Mouse (Mus musculus): ENCODE measurements around the gene Pcsk4. TPM values are rescaled to one million over a fixed set of nuclear protein-coding genes. Genes with fewer than 3 reads are reported as not detected.
A peak's percentile ranks its signal among the peaks of the same experiment; 100 is the strongest.

Gene Pcsk4
- total RNA-seq, 2 experiments from 2014 or later: 1.3 to 2.0 TPM

DNA sequence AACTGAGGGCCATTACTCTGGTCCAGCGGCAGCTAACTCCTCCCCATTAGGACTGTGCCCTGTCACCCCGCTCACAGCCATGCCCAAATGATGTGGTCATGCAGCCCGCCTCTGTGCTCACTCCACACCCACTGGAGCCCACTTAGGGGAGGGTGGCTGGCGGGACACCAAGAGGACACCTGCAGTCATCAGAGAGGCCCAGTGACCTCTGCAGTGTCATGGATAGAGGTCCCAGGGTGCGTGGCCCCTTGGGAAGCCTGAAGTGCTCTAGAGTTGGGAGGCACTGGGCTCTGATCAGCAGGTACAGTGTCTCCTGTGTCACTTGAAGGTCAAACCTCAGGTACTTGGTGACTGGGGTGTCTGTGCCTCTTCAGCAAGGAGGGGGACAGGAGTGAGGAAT, 32.5 kb downstream of the Pcsk4 start:
- DNase-seq: no peak

DNA sequence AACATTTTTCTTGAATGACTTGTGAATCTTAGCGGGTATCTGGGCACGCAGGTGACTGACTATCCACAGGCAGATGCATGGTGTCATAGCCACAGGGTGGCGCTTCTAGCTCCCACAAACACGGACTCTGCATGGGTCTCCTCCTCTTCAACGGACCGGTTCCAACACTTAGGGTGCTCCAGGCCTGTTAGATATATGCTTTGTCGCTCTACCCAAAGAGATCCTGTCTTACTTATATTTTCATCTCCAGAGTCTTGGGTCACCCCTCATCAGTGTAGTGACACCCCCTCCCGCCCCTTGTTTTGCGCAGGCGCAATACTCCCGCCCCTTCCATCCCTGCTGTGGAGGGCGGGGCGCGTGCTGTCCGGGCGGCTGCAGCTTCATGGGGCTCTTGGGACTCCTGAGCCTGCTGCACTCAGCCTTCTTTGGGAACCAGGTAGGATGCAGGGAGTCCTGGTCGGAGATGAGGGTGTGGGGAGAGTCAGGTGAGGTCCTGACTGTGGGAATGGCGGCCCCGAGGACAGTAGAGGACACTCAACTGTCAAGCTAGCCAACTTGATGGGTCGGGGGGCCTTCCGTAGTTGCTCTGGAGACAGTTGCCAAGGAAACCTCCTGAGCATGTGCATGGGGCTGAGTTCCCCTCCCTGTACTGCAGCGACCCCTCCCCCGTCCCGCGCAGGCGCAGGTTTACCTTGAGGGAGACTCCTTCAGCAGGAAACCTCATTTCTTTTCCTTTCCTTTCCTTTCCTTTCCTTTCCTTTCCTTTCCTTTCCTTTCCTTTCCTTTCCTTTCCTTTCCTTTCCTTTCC, 33.5 kb downstream of the Pcsk4 start, which contains the start of gene Apc2:
Gene Apc2 (plus strand): TSS at position 360 of the 808 bp plus-strand sequence.
- peak; percentile 73 for DNase-seq

DNA sequence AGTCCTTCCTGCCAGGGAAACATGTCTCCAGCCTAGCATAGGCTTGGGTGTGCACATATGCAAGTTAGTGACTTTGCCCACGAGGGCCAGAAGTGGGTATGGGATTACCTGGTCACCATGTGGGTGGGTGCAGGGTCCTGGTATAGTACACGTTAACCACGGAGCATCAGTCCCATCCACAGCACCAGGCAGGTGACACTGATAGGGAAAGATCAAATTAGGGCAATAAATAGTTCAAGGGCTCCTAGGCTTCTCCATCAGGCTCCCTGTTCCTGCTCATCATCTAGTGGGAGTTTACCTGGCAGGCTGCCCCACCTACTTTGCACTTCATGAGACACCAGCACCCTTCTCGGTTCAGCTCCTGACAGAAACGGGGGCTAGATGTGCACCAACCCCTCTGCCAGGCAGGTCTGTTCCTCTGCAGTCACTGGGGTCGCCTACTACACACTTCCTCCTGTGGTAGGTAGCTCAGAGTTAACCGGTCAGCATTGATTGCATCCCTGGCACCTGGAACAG, 34.5 kb downstream of the Pcsk4 start:
- DNase-seq: no peak

DNA sequence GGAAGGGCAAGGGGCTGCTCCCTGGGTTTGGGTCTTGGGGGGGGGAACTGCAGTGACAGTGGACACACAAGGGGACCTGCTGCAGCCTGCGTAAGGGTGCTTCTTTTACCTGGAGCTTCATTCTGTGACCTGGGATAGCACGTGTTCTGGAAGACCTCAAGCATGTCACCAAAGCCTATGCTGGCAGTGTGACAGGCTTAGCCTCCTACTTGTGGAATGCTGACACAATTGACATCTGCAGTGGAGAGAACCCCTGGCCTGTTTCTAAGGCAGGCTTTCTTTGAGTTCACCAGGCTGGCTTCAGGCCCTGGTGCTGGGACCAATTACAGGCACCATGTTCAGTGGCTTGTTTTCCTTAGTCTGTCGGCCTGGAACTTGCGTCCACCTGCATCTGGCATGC, 35.0 kb downstream of the Pcsk4 start:
- no peak for DNase-seq

DNA sequence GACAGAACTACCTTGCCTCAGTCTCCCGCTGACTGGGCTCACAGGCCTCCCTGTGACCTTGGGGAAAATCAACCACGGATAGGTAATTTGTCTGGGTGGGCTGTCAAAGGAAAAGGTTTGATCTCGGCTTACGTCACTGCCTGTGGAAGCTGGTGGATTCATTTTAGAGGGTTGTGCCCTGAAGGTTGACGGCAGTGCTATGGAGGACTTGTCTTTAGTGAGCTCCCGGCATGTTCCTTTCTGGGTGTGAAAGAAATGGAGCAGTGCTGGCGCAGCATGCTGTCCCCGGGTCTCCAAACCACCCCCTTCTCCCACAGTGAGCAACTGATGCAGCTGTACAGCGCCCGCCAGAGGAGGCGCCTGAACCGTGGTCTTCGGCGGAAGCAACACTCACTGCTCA, 36.0 kb downstream of the Pcsk4 start:
- DNase-seq: no peak

DNA sequence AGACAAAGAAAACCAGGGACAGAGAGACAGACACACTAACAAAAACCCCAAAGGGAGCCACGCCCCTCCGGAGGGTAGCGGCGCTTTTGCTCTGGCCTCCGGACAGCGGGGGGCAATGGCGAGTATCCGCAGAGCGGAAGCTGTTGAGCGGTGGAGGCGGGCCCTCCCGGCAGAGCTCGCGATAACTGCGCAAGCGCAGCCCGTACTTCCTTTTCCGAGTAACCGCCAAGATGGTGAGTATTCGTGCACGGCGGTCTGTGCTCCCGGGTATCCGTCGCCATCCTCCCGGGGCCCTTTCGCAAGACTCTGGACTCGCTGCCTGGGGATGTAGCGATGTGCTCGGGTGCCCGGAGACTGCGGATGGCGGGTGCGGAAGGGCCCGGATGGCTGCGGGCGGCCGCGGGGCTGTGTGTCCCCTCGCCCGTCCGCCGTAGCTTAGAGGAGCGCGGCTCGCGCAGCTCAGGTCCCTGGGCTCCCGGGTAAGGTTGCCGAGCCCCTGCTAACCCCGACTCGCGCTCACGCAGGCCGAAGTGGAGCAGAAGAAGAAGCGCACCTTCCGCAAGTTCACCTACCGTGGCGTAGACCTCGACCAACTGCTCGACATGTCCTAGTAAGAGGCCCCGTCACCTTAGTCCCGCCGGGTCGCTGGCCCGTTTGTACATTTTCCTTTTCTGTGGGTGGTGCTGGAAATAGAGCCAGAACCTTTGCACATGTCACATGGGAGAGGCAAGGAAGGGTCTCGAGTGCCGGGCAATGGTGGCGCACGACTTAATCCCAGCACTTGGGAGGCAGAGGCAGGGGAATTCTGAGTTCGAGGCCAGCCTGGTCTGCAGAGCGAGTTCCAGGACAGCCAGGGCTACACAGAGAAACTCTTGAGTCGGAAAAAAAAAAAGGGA, 36.8 kb downstream of the Pcsk4 start, which contains the start of gene Rps15:
Gene Rps15 (plus strand): TSS at position 203 of the 896 bp plus-strand sequence.
- peak; percentile 97 for DNase-seq

DNA sequence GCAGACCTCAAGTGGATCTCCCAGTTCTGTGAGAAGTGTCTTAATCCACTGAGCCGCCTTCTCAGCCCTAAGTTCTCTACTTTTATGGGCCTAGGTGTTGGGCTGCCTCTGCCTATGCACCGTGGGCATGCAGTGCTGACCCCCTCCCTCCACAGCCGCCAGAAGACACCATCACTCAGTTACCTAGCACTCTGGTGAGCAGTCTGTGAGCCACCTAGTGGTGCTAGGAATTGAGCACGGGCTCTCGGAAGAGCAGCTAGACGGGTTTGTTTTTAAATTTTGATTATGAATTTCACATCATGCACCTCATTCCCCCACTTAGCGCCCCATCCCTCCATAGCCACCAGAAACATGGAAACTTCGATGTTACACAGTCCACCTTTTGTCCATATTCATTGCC, 40.6 kb downstream of the Pcsk4 start:
- no peak for DNase-seq

DNA sequence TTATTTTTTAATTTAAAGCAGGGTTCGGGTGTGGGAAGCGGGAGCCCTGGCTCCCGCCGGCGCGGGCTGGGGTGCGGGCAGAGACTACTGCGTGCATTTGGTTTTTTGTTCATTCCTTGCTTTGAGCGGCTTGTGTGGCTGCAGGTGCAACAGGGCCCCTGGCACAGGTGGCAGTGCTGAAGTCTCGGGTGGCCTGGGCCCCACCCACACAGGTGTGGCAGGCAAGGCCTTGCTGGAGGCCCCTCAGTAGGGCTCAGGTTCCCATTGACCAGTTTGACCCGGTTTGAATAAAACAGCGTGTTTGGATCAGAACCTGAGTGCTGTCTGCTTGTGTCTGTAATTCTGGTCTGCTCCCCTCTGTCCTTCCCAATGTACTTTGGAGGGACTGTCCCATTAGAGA, 41.2 kb downstream of the Pcsk4 start:
- no peak for DNase-seq

DNA sequence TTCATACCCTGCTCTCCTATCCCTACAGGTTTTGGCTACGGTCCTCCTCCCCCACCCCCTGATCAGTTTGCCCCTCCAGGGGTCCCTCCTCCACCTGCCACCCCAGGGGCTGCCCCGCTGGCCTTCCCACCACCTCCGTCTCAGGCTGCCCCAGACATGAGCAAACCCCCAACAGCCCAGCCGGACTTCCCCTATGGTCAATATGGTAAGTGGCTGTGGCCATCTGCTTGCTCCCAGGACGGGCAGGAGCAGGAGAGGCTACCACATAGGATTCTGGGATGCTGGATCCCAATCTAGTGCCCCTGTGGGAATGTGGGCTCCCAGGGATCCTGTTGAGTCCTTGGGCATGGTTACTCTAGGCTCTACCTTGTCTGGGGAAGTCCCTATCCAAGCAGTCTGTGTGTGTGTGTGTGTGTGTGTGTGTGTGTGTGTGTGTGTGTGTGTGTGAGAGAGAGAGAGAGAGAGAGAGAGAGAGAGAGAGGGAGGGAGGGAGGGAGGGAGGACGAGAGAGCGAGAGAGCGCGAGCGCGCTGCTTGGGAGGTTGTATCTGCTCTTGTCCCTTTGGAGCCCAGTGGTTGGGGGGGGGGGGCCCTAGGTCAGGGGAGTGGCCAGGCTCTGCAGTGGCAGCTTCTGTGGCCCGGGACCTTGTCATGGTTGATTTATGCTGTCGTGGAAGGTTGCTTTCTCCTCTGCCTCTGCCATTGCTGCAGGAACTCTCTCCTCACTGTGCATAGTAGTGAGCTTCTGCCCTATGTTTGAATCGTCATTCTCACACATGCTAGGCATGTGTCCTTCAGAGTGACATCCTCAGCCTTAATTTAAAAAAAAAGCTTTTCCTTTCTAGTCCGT, 43.9 kb downstream of the Pcsk4 start:
- DNase-seq: no peak

DNA sequence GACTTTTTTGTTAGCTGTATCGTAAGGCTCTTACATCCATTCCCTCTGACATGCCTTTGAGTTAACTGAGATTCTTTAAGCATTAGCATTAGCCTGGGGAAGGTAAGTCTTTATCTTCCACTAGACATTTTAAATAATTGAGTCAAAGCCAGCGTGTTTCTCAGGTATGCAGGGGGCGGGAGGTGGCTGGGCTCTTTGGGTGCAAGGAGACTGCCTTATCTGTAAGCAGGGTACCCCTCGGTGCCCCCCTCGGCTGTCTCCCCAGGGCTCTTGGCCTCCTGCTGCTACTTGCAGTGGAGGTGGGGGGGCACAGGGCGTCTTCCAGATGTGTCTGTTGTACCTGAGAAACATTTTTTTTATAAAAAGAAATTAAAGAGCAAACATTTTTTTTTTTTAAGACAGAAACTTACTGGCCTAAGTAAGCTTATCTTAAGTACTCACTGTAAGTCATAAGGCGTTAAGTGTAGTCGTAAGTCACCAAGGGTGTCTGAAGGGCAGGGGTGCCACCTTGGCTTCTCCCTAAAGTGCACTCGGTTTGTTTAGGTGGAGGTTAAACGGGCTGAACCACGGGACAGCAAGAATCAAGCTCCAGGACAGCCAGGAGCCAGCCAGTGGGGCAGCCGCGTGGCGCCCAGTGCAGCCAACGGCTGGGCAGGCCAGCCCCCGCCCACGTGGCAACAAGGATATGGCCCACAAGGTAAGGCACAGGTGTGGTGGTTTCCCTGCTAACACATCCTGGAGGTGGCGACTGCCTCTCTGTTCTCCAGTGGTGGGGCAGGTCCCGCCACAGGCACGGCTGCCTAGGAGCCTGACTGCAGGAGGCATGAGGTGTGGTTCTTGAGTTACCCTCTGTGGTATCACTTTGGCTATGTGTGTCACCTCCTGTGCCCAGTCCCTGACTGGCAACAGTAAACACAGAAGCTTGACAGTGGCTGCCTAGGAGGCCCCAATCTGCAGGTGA, 46.5 kb downstream of the Pcsk4 start:
- DNase-seq: no peak

DNA sequence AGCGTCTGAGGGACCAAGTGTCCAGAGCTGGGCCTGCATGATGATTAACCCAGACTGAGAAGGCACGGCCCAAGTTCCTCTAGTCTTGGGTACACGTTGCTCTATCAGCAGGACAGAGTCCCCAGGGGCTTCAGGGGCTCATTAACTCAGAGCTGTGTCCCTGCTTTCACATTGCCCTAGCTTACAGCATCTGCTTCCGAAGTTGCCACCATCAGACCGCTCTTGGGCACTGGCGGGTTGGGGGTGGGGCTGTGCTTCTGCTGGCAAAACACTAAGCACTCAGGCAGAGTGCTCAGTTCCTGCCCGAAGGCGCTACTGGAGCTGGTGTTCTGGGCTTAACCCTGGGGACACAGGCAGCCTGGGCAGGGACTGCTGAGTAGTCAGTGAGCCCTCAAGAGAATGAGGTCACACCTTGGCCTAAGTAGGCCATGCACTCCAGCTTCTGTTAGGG, 47.4 kb downstream of the Pcsk4 start:
- peak; percentile 54 for DNase-seq

DNA sequence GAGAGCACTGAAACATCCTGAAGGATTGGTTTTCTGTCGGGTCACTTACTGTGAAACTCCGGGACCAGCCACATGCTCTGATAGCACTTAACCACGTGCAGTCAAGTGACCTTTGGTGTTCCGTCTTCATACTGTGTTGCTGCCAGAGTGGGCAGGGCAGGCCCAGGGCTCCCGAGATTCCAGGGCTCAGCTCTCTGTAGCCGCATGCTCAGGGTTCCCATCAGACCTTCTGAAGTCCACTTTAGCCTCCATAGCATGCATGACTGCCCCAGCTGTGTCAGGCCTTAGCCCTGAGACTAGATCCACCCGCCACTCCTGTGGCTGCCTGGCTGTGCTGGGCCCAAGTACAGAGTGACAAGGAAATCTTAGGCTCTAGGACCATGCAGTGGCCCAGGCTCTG, 48.0 kb downstream of the Pcsk4 start:
- peak; percentile 63 for DNase-seq

DNA sequence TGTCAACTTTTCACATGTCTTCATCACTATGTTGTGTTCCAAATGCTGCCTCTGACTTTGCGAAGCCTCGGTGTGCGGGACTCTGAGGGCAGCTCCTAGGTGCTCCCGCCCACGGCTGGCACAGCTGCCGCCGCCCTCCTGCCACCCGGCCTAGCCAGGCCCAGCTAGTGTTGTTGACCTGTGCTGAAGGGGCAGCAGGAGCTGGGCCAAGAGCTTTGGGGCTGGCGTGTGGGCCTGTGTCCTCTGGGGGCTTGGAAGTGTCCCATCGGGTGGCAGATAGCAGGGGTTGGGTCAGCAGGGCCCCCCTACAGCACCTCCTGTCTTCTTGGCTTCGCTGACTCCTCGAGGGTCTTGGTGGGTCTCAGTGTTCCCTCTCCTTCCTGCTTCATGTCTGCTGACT, 50.0 kb downstream of the Pcsk4 start:
- no peak for DNase-seq

DNA sequence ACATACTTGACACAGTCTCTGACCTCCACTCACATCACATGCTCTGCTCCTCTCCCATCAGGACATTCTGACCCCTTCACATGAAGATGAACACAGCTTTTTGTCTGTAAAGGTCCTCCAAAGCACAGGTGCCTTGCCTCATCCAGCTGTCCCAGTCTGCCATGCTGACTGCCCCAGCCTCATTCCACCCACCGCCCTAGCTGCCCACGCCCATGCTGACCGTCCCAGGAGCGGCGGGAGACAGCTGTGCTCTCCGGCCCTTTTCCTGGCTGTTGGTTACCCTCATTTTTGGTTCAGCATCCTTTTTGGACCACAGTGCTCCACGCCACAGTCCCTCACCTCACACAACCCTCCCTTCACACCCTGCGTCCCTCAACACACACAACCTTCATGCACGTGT, 50.9 kb downstream of the Pcsk4 start:
- DNase-seq: no peak

DNA sequence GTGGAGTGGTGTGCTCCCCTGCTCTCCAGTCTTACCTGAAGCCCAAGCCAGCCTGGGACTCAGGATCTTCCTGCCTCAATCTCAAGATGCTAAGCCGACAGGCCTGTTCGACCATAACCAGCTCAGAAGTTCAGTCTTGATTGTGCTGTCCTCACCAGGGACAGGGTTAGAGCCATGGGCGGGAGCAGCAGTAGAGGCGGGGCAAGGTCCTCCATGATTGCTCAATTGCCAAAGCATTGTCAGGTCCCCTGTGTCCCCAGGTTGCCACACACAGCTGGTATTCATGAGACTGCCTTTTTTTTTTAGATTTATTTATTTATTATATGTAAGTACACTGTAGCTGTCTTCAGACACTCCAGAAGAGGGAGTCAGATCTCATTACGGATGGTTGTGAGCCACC, 53.1 kb downstream of the Pcsk4 start:
- no peak for DNase-seq

DNA sequence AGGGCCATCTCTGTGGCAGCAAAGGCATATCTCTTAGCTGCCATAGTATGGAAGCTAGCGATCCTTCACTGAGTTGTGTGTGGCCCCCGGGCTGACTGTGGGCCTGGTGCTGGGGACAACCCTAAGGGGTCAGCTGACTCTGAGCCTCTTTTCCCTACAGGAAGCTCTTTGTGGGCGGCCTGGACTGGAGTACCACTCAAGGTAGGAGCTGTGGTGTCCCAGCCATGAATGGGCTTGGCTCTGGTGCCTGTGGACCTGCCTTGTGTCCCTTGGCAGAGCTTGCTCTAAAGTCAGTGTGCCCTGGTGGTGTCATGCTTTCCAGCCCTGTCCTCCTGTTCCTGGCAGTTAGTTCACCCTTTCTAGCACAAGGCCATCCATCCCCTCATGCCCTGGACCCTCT, 55.5 kb downstream of the Pcsk4 start:
- DNase-seq: no peak

DNA sequence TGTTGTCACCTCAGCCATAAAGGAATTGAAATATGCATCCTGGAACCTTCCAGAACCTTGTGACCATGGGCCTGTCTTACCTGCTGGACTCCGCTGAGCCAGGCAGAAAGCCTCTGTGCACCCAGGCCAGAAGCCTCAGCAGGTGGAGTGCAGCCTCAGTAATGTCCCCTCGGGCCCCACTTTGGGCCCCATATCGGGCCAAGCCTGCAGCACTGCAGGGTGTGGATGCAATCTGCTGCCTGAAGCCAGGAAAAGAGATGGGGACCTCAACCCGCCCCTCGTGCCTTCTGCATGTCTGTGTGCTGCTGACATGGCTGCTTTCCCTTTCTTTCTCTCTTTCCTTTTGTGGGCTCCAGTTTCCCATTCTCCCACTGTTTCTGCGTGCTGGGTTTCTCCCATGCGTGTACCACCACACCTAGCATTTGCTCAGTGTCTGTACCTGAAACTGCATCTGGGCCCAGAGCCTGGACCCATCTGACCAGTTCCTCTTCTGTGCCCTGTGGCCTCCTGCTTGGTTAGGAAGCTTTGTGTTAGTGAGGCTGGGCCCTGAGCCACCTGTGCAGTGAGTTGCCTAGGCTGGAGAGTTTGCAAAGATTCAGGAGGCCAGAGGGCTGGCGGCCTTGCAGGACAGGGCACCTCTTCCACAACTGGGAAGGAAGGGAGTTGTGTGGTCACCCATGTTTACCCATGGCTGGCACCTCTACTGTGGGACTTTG, 57.3 kb downstream of the Pcsk4 start:
- no peak for DNase-seq

Measured in heart, postnatal 4 days (tissue).